Mouse (Mus musculus): ENCODE results near the gene Rabl6.

- TF ChIP-seq CTCF (IDR thresholded peaks at IDR 0.05; ENCODE audit: extremely low read depth, insufficient read depth, low read length) = no peak
- no peak for TF ChIP-seq POLR2A (IDR thresholded peaks at IDR 0.05; ENCODE audit: extremely low read depth, insufficient read depth, low read length)
Observed at GRCm38 (mm10) chr2:25534178-25534865, 74.0 kb downstream of the Rabl6 start.

All from cortical plate, adult 2 months (tissue).